Mouse (Mus musculus): ENCODE data around the gene Timm17b. TPM values are rescaled to one million over a fixed set of nuclear protein-coding genes. Genes with fewer than 3 reads are reported as not detected.
"Not testable (repeated sequence)": the region's sequence is repeated elsewhere in the genome, so short reads cannot be mapped to it uniquely, and the experiment has no call there.

Gene Timm17b
- polyA plus RNA-seq, 1 experiment from 2014 or later = 173 TPM

- H3K27me3 ChIP-seq (ENCODE audit: control insufficient read depth, insufficient read depth, low read length) = no peaks in the 10 kb centered on the region
- H3K9ac ChIP-seq (ENCODE audit: low read depth, low read length) = no peak overlapping the region
- H3K4me1 ChIP-seq (ENCODE audit: control insufficient read depth, insufficient read depth, low read length) = no peaks in the 10 kb centered on the region
- H3K9me3 ChIP-seq (ENCODE audit: control insufficient read depth, low read length) = no peaks in the 10 kb centered on the region
- H3K27ac ChIP-seq (ENCODE audit: low read depth, low read length) = no peak overlapping the region
- no peak overlapping the region for H3K4me2 ChIP-seq (replicated peaks; ENCODE audit: low read depth, low read length)
- no peak for ATAC-seq (ENCODE audit: low FRiP score, low TSS enrichment)
- H3K4me3 ChIP-seq (ENCODE audit: low read length) = no peak overlapping the region
- peaks cover 26% of the 10 kb centered on the region; the same call in 1 of the 2 replicates for H3K36me3 ChIP-seq (ENCODE audit: control insufficient read depth, insufficient read depth, low read length)
- WGBS = 55% methylated on average over 3 of the region's 3 CpGs
Observed at GRCm38 (mm10) chrX:7869826-7870225, 29.3 kb upstream of the Timm17b start.

DNA sequence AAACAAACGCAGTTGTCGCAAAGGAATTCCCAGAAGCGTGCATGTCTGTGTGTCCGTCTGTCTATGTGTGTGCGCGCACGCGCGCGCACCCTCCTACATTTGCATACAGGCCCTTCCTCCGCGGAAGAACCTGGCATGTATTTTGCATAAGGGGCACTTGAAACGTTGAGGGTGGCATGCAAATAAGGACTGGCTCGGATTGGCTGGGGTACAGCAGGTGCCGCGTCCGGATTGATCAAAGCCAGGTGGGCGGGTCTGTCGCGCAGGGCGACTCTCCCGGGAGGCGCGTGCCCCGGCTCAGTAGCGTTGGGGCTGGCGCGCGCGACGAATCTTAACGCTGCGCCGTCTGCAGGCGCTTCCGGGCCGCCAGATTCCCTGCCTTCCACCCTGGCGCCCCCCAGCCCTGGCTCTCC lies 21.1 kb upstream of the Timm17b start, which contains the start of gene Pim2:
TSS of gene Pim2 (plus strand) at position 256 of the 413 bp plus-strand sequence.
- no peaks in the 10 kb centered on the region for H3K9me3 ChIP-seq (ENCODE audit: control insufficient read depth, low read length)

GRCm38 (mm10) chrX:7878495-7878894 lies 20.7 kb upstream of the Timm17b start:
- Histone ChIP-seq H3K4me2 (replicated peaks; ENCODE audit: low read depth, low read length) (peak overlapping the region; percentile 70), H3K27ac (ENCODE audit: low read depth, low read length) (no peak overlapping the region), H3K4me1 (ENCODE audit: control insufficient read depth, insufficient read depth, low read length) (no peaks in the 10 kb centered on the region), H3K36me3 (ENCODE audit: control insufficient read depth, insufficient read depth, low read length) (peaks cover 7% of the 10 kb centered on the region; the same call in 1 of the 2 replicates), H3K4me3 (ENCODE audit: low read length) (peak overlapping the region; percentile 46), H3K9me3 (ENCODE audit: control insufficient read depth, low read length) (no peaks in the 10 kb centered on the region), H3K9ac (ENCODE audit: low read depth, low read length) (peak overlapping the region; percentile 28; the same call in 1 of the 2 replicates), H3K27me3 (ENCODE audit: control insufficient read depth, insufficient read depth, low read length) (no peaks in the 10 kb centered on the region)
- ATAC-seq (ENCODE audit: low FRiP score, low TSS enrichment) = no peak; the same call in none of the 2 replicates
- WGBS = 29% methylated on average over 21 of the region's 21 CpGs

More for the DNA sequence above, 21.1 kb upstream of the Timm17b start, which contains the start of gene Pim2:
- Histone ChIP-seq H3K4me2 (replicated peaks; ENCODE audit: low read depth, low read length) (peak within 1 kb of the TSS; percentile 70), H3K27me3 (ENCODE audit: control insufficient read depth, insufficient read depth, low read length) (no peaks in the 10 kb centered on the region), H3K4me1 (ENCODE audit: control insufficient read depth, insufficient read depth, low read length) (no peaks in the 10 kb centered on the region), H3K9ac (ENCODE audit: low read depth, low read length) (peak within 1 kb of the TSS; percentile 28; the same call in 1 of the 2 replicates), H3K27ac (ENCODE audit: low read depth, low read length) (no peak within 1 kb of the TSS), H3K36me3 (ENCODE audit: control insufficient read depth, insufficient read depth, low read length) (peaks cover 9% of the 10 kb centered on the region; the same call in 1 of the 2 replicates), H3K4me3 (ENCODE audit: low read length) (peak within 1 kb of the TSS; percentile 46)
- WGBS = 21% methylated on average over 38 of the region's 38 CpGs
- peak; percentile 93 for ATAC-seq (ENCODE audit: low FRiP score, low TSS enrichment)

- no peaks in the 10 kb centered on the region for H3K9me3 ChIP-seq (ENCODE audit: control insufficient read depth, low read length)
- no peak overlapping the region for H3K27ac ChIP-seq (ENCODE audit: low read depth, low read length)
- H3K36me3 ChIP-seq (ENCODE audit: control insufficient read depth, insufficient read depth, low read length) = peaks cover 4% of the 10 kb centered on the region; the same call in 1 of the 2 replicates
- 17% methylated on average over 11 of the region's 11 CpGs for WGBS
- H3K4me3 ChIP-seq (ENCODE audit: low read length) = no peak overlapping the region; the same call in 1 of the 2 replicates
- no peaks in the 10 kb centered on the region for H3K4me1 ChIP-seq (ENCODE audit: control insufficient read depth, insufficient read depth, low read length)
- H3K9ac ChIP-seq (ENCODE audit: low read depth, low read length) = no peak overlapping the region
- peak overlapping the region; percentile 31 for H3K4me2 ChIP-seq (replicated peaks; ENCODE audit: low read depth, low read length)
- peak; percentile 29 for ATAC-seq (ENCODE audit: low FRiP score, low TSS enrichment)
- no peaks in the 10 kb centered on the region for H3K27me3 ChIP-seq (ENCODE audit: control insufficient read depth, insufficient read depth, low read length)
Observed at GRCm38 (mm10) chrX:7879819-7880218, 19.3 kb upstream of the Timm17b start.

DNA sequence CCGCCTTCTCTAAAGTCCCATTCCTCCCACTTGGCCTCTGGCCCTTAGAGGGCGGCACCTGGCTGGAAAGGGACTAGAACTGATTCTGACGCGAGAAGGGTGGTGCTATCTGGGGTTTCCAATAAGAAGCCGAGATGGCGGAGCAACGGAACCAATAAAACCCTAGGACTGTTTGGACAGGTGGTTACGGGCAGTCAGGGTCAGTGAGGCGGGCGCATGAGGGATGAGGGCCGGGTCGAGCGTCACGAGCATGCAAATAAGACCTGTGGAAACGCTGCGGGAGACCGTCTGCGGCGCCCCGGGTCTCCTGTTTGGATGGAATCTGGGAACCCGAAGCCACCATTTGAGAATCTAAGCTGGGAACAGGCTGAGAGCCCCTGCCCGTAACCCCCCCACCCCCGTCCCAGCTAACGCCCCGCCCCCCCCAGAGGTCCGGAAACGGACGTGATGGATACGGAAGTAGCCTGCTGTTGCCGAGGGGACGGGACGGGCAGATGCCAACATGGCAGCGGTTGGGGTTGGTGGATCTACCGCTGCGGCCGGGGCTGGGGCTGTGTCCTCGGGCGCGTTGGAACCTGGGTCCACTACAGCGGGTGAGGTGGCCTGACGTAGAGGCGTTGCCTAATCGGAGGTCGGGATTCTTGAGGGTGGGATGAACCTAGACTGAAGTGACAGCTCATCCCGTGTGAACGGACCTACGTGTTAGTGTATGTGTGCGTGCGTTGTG lies 15.2 kb upstream of the Timm17b start, which contains the start of gene Slc35a2:
TSS of gene Slc35a2 (plus strand) at position 188 of the 727 bp plus-strand sequence.
- Histone ChIP-seq H3K9ac (ENCODE audit: low read depth, low read length) (peak within 1 kb of the TSS; percentile 45; the same call in 1 of the 2 replicates), H3K4me1 (ENCODE audit: control insufficient read depth, insufficient read depth, low read length) (no peaks in the 10 kb centered on the region), H3K4me3 (ENCODE audit: low read length) (peak within 1 kb of the TSS; percentile 57), H3K27ac (ENCODE audit: low read depth, low read length) (peak within 1 kb of the TSS; percentile 67; the same call in 1 of the 2 replicates), H3K27me3 (ENCODE audit: control insufficient read depth, insufficient read depth, low read length) (no peaks in the 10 kb centered on the region), H3K4me2 (replicated peaks; ENCODE audit: low read depth, low read length) (peak within 1 kb of the TSS; percentile 53), H3K36me3 (ENCODE audit: control insufficient read depth, insufficient read depth, low read length) (no peaks in the 10 kb centered on the region; the same call in 1 of the 2 replicates), H3K9me3 (ENCODE audit: control insufficient read depth, low read length) (no peaks in the 10 kb centered on the region)
- WGBS = 21% methylated on average over 49 of the region's 49 CpGs
- peak; percentile 94 for ATAC-seq (ENCODE audit: low FRiP score, low TSS enrichment)

- H3K4me2 ChIP-seq (replicated peaks; ENCODE audit: low read depth, low read length) = peak overlapping the region; percentile 49
- H3K4me3 ChIP-seq (ENCODE audit: low read length) = peak overlapping the region; percentile 56
- no peak overlapping the region for H3K27ac ChIP-seq (ENCODE audit: low read depth, low read length)
- H3K27me3 ChIP-seq (ENCODE audit: control insufficient read depth, insufficient read depth, low read length) = no peaks in the 10 kb centered on the region
- H3K4me1 ChIP-seq (ENCODE audit: control insufficient read depth, insufficient read depth, low read length) = no peaks in the 10 kb centered on the region
- H3K9ac ChIP-seq (ENCODE audit: low read depth, low read length) = peak overlapping the region; percentile 23; the same call in 1 of the 2 replicates
- no peaks in the 10 kb centered on the region for H3K9me3 ChIP-seq (ENCODE audit: control insufficient read depth, low read length)
- WGBS = 44% methylated on average over 13 of the region's 13 CpGs
- peaks cover 8% of the 10 kb centered on the region; the same call in 1 of the 2 replicates for H3K36me3 ChIP-seq (ENCODE audit: control insufficient read depth, insufficient read depth, low read length)
- ATAC-seq (ENCODE audit: low FRiP score, low TSS enrichment) = no peak
Observed at GRCm38 (mm10) chrX:7898211-7898610, 946 bp upstream of the Timm17b start.

- no peak for ATAC-seq (ENCODE audit: low FRiP score, low TSS enrichment)
- Histone ChIP-seq H3K9ac (ENCODE audit: low read depth, low read length) (no peak overlapping the region), H3K27ac (ENCODE audit: low read depth, low read length) (no peak overlapping the region), H3K4me2 (replicated peaks; ENCODE audit: low read depth, low read length) (no peak overlapping the region), H3K36me3 (ENCODE audit: control insufficient read depth, insufficient read depth, low read length) (peaks cover 9% of the 10 kb centered on the region; the same call in 1 of the 2 replicates), H3K4me3 (ENCODE audit: low read length) (no peak overlapping the region), H3K27me3 (ENCODE audit: control insufficient read depth, insufficient read depth, low read length) (no peaks in the 10 kb centered on the region), H3K4me1 (ENCODE audit: control insufficient read depth, insufficient read depth, low read length) (no peaks in the 10 kb centered on the region), H3K9me3 (ENCODE audit: control insufficient read depth, low read length) (no peaks in the 10 kb centered on the region)
- WGBS = 90% methylated on average over 5 of the region's 5 CpGs
Observed at GRCm38 (mm10) chrX:7904441-7904840, 5.3 kb downstream of the Timm17b start.

DNA sequence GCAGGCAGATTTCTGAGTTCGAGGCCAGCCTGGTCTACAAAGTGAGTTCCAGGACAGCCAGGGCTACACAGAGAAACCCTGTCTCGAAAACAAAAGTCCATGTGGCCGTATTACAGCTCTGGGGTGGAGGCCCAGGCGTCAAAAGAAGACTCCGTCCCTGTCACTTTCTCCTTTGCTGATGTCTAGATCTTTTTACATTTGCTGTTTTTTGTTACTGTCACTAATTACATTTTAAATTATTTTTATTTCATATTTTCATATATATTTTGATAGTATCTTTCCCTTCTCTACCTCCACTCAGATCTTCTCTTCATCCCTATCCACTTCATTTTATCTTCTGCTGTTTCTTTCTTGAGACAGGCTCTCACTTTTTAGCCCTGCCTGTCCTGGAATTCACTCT lies 8.6 kb downstream of the Timm17b start, which contains the start of gene Gm10491:
TSS of gene Gm10491 (minus strand) at position 101 of the 400 bp plus-strand sequence.
- Histone ChIP-seq H3K4me3 (ENCODE audit: low read length) (no peak within 1 kb of the TSS), H3K4me2 (replicated peaks; ENCODE audit: low read depth, low read length) (no peak within 1 kb of the TSS), H3K9ac (ENCODE audit: low read depth, low read length) (no peak within 1 kb of the TSS), H3K27me3 (ENCODE audit: control insufficient read depth, insufficient read depth, low read length) (no peaks in the 10 kb centered on the region), H3K27ac (ENCODE audit: low read depth, low read length) (no peak within 1 kb of the TSS), H3K4me1 (ENCODE audit: control insufficient read depth, insufficient read depth, low read length) (no peaks in the 10 kb centered on the region), H3K9me3 (ENCODE audit: control insufficient read depth, low read length) (no peaks in the 10 kb centered on the region), H3K36me3 (ENCODE audit: control insufficient read depth, insufficient read depth, low read length) (peaks cover 5% of the 10 kb centered on the region; the same call in 1 of the 2 replicates)
- WGBS = 85% methylated on average over 5 of the region's 5 CpGs
- no peak for ATAC-seq (ENCODE audit: low FRiP score, low TSS enrichment)

- 91% methylated on average over 4 of the region's 4 CpGs for WGBS
- H3K36me3 ChIP-seq (ENCODE audit: control insufficient read depth, insufficient read depth, low read length); ATAC-seq (ENCODE audit: low FRiP score, low TSS enrichment); H3K4me2 ChIP-seq (replicated peaks; ENCODE audit: low read depth, low read length); H3K9me3 ChIP-seq (ENCODE audit: control insufficient read depth, low read length); H3K4me3 ChIP-seq (ENCODE audit: low read length); H3K4me1 ChIP-seq (ENCODE audit: control insufficient read depth, insufficient read depth, low read length); H3K27me3 ChIP-seq (ENCODE audit: control insufficient read depth, insufficient read depth, low read length); H3K27ac ChIP-seq (ENCODE audit: low read depth, low read length); H3K9ac ChIP-seq (ENCODE audit: low read depth, low read length): not testable (repeated sequence)
Observed at GRCm38 (mm10) chrX:7909242-7909641, 10.1 kb downstream of the Timm17b start, which contains the start of gene Gm10490. Gene Gm10490, plus strand, starts transcription at chrX:7909542.
